Mouse (Mus musculus) erythroid progenitor cell, adult 5-6 weeks (primary cell): Measurements from ENCODE around the gene Trp53inp2. TPM values are rescaled to one million over a fixed set of nuclear protein-coding genes. Genes with fewer than 3 reads are reported as not detected.

Experiments used
- ATAC-seq: replicated peaks from 2 replicates; pipeline ENCODE4 v1.8.0; 2016; ENCODE audit warnings: moderate number of reproducible peaks, mild to moderate bottlenecking, moderate TSS enrichment, inconsistent platforms; ENCODE audit not compliant: poor library complexity, low FRiP score, severe bottlenecking
- total RNA-seq, 2 experiments: library from RNA; stranded (forward) in 1 of 2; stranded (reverse) in 1 of 2; fragments of 150-400 nt in 1 of 2; fragments of 186-747, 209-891 nt in 1 of 2; gene quantifications; 2 replicates each; pipeline versions ENCODE4 v1.2.3 to v1.2.4; 2015 to 2017; ENCODE audit warnings: low replicate concordance in 2 of 2

The Trp53inp2 gene
- total RNA-seq (2015; ENCODE audit: low replicate concordance) (10.5 and 11.5 TPM in 2 replicates), total RNA-seq (2017; ENCODE audit: low replicate concordance) (1.1 and 3.6 TPM in 2 replicates)

DNA sequence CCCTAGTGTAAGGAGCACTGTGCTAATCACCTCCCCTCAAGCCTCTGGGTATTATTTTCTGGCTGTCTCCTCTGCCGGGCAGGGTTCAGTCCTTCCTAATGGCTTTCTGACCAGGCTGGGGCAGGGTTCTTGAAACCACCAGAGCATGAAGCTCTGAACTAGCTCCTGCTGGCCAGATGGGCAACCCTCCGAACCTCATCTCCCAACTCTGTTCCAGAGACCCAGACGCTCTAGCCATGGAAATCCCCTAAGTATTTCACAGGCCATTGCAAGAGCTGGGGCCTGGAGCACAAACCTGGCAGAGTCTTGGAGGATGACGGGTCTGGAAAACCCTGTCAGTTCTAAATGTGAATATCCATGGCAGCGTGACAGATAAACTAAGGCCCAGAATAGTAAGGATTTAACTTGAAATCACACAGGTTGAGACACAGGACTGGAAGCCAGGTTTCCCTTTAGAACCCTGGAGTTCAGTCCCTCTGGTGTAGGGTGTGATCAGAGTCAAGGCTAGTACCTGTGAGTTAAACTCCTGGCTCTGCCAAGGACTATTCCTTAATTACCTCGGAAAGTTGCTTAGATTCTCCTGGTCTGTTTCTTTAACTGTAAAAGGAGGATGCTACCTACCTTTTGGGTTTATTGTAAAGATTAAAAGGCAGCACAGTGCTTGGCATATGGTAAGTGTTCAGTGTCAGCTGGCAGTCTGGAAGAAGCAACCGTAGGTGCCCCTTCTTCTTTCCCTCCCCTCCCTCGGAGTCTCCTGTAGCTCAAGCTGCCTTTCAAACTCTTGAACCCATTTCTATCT is at the start of gene Trp53inp2:
Gene Trp53inp2 (plus strand): TSS at position 799 of the 799 bp plus-strand sequence.
- ATAC-seq = no peak

DNA sequence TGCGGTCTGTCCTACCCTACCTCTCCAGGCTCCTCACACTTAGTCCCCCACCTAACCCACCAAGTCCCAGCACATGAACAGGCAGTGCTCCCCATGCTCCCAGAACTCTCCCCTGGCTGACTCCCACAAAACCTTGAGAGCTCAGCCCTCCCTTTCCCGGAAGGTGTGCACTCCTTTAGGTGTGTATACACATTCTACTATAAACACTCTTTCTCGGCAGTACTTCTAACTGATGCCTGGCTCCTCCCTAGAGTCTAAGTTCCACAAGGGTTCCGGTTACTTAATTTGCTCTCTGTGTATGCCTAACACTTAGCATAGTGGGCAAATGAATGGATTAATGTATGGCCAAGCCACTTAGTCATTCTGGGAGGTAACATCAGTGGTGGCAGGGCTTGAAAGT is 49.5 kb upstream of the Trp53inp2 start:
- ATAC-seq = no peak

DNA sequence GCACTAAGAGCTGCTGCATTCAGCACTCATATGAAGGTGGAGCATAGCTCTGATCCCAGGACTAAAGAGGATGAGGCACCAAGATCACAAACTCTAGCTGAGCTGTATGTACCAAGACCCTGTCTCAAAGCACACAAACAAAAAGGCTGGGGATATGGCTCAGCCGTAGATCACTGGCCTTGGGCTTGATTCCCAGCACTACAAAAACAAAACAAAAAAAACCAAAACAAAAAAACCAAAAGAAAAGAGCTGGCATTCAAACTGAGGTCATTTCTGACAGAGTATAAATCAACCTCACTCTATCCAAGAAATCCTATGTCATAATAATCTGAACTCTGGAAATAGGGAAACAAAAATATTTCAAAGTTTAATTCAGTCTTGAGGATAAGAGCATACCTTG is 47.4 kb upstream of the Trp53inp2 start:
- no peak for ATAC-seq

DNA sequence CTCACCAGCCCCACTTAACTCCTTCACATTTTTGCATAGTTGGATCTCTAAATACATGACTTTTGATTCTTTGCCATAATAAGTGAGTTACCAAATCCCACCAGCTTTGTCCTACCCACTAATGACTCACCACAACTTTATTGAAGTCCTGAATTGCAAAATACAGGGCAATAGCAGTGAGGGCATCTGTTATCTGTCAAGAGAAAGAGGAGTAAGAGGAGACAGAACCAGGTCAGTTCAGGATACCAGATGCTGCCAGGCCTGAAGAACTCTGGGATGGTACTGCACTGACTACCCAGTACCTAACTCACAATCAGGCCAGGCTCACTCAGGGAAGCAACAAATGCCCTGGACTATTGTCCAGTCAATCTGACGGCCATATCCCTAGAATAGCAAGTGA is 45.6 kb upstream of the Trp53inp2 start:
- no peak for ATAC-seq

DNA sequence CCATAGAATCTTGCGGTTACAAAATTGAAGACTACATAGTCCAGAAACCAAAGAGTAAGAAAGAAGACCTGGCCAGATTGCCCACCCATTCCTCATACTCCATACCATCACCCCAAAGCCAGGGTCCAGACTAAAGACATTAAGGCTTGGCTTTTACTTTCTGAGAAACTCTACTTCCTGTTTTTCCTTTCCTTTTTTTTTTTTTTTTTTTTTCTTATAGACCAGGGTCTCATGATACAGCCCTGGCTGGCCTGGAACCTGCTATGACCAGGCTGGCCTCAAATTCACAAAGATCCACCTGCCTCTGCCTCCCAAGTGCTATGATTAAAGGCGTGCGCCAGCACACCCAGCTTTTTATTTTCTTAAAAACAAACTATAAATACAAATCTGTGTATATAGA is 44.6 kb upstream of the Trp53inp2 start:
- no peak for ATAC-seq

DNA sequence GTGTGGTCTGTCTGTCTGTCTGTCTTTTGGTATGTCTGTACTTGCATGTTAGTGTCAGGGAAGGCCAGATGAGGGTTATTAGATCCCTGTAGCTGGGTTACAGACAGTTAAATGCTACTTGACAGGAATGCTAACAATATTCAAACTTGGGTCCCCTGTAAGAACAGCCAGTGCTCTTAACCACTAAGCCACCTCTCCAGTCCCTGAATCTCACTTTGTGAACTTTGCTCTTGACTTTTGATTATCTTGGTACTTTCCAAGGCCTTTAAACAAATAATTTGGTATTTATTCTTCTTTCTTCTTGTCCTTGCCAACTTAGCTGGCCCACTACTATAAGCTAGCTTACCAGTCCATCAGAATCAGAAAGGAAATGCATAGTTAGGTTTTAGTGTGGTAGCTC is 40.7 kb upstream of the Trp53inp2 start:
- no peak for ATAC-seq

DNA sequence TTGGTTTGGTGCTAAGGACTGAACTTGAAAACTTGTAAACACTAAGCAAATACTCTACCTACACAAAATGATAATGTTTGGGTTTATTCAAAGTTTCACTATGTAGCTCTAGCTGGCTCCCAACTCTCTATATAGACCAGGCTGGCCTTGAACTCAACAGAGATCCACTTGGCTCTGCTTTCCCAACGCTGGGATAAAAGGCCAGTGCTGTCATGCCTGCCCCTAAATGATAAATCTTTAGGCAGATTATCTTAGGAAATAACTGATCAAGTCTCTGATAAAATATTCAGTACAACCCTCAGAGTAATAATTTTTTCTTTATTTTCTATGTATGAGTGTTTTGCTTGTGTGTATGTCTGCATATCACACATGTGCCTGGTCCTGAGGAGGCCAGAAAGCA is 34.2 kb upstream of the Trp53inp2 start:
- no peak for ATAC-seq

DNA sequence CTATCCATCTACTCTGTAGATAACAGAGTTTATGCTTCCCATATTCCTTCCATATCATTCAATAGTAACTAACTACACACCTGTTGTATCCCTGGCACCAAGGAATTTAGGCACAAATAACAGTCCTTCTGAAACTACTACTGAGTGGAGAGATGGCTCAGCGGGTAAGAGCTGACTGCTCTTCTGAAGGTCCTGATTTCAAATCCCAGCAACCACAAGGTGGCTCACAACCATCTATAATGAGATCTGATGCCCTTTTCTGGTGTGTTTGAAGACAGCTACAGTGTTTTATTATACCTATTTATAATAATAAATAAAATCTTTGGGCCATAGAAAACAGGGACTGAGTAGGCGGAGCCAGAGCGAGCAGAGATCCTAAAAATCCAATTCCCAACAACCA is 26.5 kb upstream of the Trp53inp2 start:
- no peak for ATAC-seq

DNA sequence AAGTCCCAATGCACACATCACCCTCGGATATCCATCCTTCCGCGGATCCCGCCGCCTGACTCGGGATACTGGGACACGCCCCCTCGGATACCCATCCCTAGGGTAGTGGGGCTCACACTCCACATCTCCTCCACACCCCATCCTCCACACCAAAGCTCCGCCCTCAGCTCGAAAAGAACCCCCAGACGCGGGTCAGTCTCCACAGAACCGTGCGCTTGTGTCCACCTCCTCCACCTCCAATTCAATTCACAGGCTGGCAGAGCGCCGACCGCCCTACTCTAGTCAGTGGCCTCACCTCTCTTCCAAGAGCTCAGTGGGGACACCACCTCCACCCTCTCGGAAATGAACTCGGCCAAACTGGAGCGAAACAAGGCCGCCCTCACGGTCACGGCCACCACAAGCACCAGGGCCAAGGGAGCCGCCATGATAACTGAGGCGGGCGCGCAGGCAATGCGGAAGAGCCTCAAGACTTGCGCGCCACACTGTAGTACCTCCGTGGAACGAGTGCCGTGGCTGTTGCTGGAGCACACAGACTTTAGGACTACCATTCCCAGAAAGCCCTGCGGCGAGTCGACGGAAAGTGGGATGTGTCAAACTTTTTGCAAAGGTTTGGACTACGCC is 23.8 kb upstream of the Trp53inp2 start, which contains the start of gene Pigu:
Gene Pigu (minus strand): TSS at position 460 of the 621 bp plus-strand sequence.
- peak; percentile 100 for ATAC-seq

DNA sequence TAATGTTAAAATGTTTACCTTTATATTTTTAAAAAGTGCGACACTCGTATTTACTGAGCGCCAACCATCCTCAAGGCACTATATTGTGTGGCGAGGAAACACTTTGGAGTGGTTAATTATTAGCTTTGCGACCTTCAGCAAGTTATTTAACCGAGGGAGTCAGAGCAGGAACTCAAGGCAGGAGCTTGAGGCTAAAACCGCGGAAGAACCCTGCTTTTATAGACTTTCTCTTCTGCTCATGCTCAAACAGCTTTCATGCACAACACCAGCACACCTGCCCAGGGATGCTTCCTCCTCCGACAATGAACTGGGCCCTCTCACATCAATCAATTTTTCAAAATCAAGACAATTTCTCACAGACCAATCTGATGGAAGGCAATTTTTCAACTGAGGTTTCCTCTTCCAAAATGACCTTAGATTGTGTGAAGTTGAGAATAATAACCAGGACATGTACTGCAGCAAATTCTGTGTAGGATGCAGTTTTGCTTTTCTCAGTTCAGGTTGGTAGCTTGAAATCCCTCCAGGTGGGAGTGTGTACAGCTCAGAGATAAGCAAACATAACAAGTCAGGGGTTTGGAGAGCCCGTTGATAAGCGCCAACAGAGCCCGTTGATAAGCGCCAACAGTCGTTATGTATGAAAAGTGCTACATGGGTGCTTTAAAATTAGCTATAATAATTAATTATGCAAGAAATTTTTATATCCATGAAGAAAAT is 23.0 kb upstream of the Trp53inp2 start:
- ATAC-seq = peak; percentile 20; the same call in 1 of the 2 replicates

DNA sequence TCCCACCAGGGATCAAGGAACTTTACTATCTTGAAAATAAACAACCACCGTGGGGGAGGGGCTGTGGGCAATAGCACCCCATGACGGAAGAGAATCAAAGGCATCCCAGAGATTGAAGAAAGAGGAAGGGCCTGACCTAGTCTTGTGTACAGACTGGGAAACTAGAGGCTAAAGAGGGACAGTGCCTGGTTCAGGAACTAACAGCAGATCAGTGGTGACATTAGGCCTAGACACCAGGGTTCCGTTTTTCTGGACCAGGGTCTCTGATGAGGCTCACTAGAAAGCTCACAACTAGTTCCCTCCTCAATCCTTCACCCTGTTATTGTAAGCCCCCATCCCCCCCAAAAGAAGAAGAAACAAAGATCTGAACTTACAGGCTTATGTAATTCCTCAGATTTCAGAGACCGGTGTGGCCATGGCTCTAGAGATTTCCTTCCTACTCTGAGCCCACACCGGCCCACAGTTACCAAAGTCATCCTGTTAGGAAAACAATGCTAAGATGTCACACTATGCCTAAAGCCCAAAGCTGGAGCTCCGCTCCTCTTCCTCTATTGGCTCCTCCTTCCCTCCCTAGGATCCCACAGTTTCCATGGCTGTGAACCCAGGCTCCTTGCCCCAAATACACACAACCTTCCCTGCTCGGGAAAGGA is 13.1 kb upstream of the Trp53inp2 start:
- no peak for ATAC-seq

DNA sequence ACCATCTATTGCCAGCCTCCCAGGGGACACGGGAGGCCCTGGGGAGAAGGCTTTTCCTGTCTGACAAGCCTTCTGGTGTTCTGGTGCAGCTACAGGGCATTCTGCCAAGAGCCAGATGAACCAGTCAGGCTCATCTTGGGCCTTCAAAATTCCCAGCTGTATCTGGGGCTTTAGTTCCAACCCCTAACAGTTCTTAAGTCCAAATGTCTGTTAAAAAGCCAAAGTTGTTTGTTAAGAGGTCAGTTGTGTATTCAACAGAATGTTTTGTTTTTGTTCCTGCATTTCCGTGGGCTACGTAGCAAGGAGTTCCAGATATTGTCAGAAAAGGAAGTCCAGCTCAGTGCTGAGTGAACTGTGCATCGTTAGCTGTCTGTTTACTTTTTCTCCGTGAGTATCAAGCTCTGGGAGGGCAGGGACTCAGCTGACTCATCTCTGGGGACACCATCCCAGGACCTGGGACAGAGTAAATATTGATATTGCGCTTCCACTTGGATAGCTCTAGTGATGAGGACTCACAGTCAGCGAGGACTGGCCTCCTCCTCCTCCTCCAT is 11.5 kb upstream of the Trp53inp2 start:
- ATAC-seq = no peak

DNA sequence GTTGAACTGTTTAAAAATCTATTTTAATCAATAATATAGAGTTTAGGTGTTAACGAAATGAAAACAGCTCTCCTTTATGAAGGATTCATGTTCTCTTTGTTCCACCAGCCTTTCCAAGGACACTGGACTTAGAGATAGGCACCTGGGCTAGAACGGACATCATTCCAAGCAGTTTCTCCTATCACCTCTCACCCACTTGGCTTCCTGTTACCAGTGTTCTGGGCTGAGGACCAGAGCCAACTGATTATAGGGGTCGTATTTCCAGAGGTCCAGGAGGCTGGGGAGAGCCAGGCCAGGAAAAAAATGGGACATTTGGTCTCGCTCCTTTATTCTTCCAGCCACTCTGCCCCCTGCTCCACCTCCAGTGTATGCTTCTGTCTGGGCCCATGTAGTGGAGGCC is 8.4 kb upstream of the Trp53inp2 start:
- no peak for ATAC-seq

DNA sequence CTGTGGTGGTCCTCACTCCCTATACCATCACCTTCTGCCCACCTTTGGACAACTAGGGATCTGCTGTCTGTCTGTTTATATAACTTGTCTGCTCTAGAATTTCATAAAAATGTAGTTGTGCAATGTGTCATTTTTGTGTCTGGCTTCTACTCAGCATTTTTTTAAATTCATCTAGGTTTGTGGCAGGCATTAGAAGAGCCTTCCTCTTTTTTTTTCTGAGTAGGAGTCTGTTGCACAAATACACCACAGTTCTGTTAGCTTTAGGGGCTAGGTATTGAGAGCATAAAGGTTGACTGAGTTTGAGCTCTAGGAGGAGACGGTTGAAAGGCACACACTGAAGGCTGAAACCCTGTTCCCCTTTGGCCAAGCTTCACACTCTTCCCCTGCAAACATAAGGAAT is 7.6 kb upstream of the Trp53inp2 start:
- no peak for ATAC-seq

DNA sequence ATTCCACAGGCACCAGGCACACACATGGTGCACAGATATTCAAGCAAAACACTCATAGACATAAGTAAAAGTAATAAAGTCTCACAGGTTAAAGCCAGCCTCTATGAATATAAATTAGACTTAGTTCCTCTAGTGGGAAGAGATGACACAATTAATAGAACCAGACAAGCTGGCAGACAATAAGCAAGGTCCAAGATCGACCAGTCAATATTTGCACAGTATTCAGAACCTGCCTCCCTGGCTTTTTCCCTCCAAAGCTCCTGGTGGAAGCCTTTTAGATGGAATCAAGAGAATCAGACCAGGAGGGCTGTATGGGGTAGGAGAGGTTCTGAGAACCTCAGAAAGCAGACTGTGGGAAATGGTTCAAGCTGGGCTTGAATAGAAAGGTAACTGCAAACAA is 7.0 kb upstream of the Trp53inp2 start:
- ATAC-seq = no peak

DNA sequence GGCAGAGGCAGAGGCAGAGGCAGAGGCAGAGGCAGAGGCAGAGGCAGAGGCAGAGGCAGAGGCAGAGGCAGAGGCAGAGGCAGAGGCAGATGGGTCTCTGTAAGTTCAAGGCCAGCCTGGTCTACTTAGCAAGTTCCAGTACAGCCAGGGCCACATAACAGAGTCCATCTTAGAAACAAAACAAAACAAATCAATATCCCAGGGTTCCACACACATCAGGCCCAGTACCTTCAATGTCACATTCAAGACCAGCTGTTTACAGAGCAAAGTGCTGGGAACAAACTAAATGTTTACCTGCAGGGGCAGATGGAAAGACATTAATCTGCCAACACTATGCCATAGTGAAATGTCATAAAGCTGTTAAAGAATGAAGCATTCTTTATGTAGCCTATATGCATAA is 6.3 kb upstream of the Trp53inp2 start:
- no peak for ATAC-seq

DNA sequence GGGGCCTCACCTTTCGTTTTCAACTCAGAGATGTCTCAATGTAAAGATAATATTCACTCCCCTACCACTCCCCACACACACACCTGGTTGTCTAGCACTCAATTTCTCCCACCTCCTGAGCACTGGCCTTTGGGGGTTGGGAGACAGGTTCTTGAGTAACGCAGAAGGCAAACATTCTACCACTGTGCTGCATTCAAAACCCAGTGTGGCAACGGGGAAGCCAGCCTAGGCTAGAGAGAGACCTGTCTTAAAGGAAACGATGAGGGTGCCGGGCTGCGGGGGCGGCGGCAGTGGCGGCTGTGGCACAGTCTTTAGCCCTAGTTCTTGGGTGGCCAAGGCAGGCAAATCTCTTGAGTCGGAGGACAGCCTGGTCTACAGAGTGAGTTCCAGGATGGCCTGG is 4.7 kb upstream of the Trp53inp2 start:
- ATAC-seq = no peak

DNA sequence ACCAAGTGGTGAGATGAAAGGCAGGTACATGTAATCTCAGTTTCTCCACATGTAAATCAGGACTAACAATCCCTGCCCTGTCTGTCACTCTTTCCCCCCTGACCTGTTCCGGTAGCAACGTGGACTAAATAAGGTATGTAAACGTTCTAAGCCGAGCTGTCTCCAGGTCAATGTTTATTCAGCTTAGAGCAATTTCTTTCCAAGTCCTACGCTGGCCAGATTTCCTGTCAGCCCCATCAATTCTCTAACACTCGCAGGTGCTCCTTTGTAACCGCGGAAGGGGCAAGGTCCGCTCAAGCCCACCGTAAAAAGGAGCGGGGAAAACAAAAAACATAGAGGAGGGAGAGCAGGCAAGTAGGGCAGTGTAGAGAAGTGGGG is 190 bp downstream of the Trp53inp2 start:
- ATAC-seq = no peak

DNA sequence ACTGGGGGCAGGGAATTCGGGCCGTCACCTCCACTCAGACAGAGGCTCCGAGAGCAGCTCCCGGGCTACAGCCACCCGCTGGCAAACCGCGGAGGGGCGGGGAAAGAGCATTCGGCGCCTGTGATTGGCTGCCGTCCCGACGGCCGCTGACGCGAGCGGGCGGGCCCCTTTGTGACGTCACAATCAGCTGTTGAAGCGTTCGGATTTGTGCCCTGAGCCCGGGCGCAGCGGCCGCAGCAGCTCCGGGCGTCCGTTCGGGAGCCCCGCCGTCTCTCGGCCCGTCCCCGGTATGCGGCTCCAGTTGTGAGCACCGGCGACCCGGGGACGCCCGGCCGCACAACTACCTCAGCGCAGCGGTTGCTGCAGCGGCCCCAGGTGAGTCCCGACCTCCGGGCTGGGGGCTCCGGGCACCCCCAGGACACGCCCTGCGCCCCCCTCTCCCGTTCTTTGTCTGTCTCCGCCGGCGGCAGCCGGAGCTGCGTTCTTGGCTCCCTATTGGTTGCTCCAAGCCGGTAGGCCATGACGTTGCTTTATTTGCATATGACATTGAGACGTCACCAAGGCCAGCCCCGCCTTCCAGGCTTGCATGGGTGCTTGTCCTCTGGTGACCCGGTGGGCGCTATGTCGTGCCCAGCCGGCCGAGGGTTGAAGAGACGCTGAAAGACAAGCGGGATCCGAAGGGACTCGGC is 928 bp downstream of the Trp53inp2 start:
- peak; percentile 91 for ATAC-seq
